20 mouse cellular contexts compared by ENCODE assay signal in genomic region chr11:62607952-62608201, GRCm38 (mm10). TPM values are rescaled to one million over a fixed set of nuclear protein-coding genes. Genes with fewer than 3 reads are reported as not detected.
DNase-seq lines count a peak whose midpoint lies in the region; ATAC-seq and TF ChIP-seq lines count a peak whose summit lies in the region.
"Had no signal": no experiment of that assay in that cellular context is flagged by ENCODE, and none has a peak within 500 bp of the region (broad histone marks: within the 10 kb centered on the region; RNA-seq: fewer than 3 reads in every experiment).

No protein-coding gene starts in this region.

- no peak overlapping the region; the same call in 1 of the 2 replicates for H3K9ac ChIP-seq in heart, embryonic 13.5 days
- H3K9ac ChIP-seq in heart, adult 2 months (ENCODE audit: low read depth, low read length): no peak overlapping the region
- no peak overlapping the region for H3K9ac ChIP-seq in midbrain, embryonic 15.5 days
- H3K9ac ChIP-seq in midbrain, embryonic 14.5 days (replicated peaks; ENCODE audit: low read length): no peak overlapping the region
- H3K9ac ChIP-seq: embryonic facial prominence, embryonic 12.5 days had no signal

- 0 out of 2 replicates have a peak overlapping the region, but pooled peaks have one; percentile 20 for H3K27ac ChIP-seq in heart, embryonic 13.5 days (replicated peaks)
- H3K27ac ChIP-seq in heart, adult 2 months: no peak overlapping the region
- H3K27ac ChIP-seq in midbrain, embryonic 15.5 days: peak overlapping the region; percentile 41; the same call in 1 of the 2 replicates
- H3K27ac ChIP-seq in midbrain, embryonic 14.5 days (replicated peaks; ENCODE audit: low read depth, low read length): no peak overlapping the region
- H3K27ac ChIP-seq: embryonic facial prominence, embryonic 12.5 days; hindbrain, postnatal 0 days had no signal

- no peaks in the 10 kb centered on the region; the same call in 1 of the 2 replicates for H3K79me2 ChIP-seq in heart, adult 2 months (replicated peaks; ENCODE audit: control insufficient read depth, insufficient read depth, low read length)

- H3K36me3 ChIP-seq in heart, embryonic 13.5 days: peaks cover 89% of the 10 kb centered on the region
- H3K36me3 ChIP-seq in heart, adult 2 months (ENCODE audit: control insufficient read depth, insufficient read depth, low read length): peaks cover 13% of the 10 kb centered on the region
- H3K36me3 ChIP-seq in midbrain, embryonic 15.5 days (replicated peaks): peaks cover 26% of the 10 kb centered on the region
- peaks cover 55% of the 10 kb centered on the region for H3K36me3 ChIP-seq in midbrain, embryonic 14.5 days (ENCODE audit: control insufficient read depth, insufficient read depth, low read length)

- no peak overlapping the region for H3K4me3 ChIP-seq in heart, embryonic 13.5 days
- H3K4me3 ChIP-seq in heart, adult 2 months: no peak overlapping the region
- H3K4me3 ChIP-seq in midbrain, embryonic 15.5 days: no peak overlapping the region
- no peak overlapping the region for H3K4me3 ChIP-seq in midbrain, embryonic 14.5 days (replicated peaks; ENCODE audit: low read depth, low read length)
- H3K4me3 ChIP-seq: embryonic facial prominence, embryonic 12.5 days had no signal

- H3K9me3 ChIP-seq in heart, embryonic 13.5 days: no peaks in the 10 kb centered on the region
- H3K9me3 ChIP-seq in midbrain, embryonic 15.5 days: no peaks in the 10 kb centered on the region
- H3K9me3 ChIP-seq in midbrain, embryonic 14.5 days (ENCODE audit: control insufficient read depth, low read length): no peaks in the 10 kb centered on the region
- H3K9me3 ChIP-seq: embryonic facial prominence, embryonic 12.5 days had no signal

- H3K27me3 ChIP-seq in heart, embryonic 13.5 days (replicated peaks): no peaks in the 10 kb centered on the region
- H3K27me3 ChIP-seq in heart, adult 2 months (ENCODE audit: control insufficient read depth, insufficient read depth, low read length): no peaks in the 10 kb centered on the region
- no peaks in the 10 kb centered on the region for H3K27me3 ChIP-seq in midbrain, embryonic 15.5 days (replicated peaks)
- no peaks in the 10 kb centered on the region for H3K27me3 ChIP-seq in midbrain, embryonic 14.5 days (ENCODE audit: control insufficient read depth, insufficient read depth, low read length)
- H3K27me3 ChIP-seq: embryonic facial prominence, embryonic 12.5 days had no signal

- no peak overlapping the region for H3K4me2 ChIP-seq in heart, embryonic 13.5 days
- no peak overlapping the region for H3K4me2 ChIP-seq in midbrain, embryonic 15.5 days
- H3K4me2 ChIP-seq in midbrain, embryonic 14.5 days (ENCODE audit: low read length): no peak overlapping the region
- H3K4me2 ChIP-seq: embryonic facial prominence, embryonic 12.5 days; heart, embryonic 11.5 days had no signal

- intact Hi-C loops in heart, adult 2 months (cut with DNase I): loop anchor here (10.0 kb wide), 1 partner anchor 267 kb away; the partner anchor contains the start of gene Tvp23b

- ATAC-seq in heart, embryonic 13.5 days (ENCODE audit: extremely low read depth, insufficient number of reproducible peaks, low FRiP score, low TSS enrichment): no peak
- ATAC-seq in midbrain, embryonic 15.5 days (replicated peaks): no peak
- no peak for ATAC-seq in midbrain, embryonic 14.5 days (ENCODE audit: low FRiP score, low TSS enrichment)
- ATAC-seq: CD4-positive, CD25-positive, alpha-beta regulatory T cell, adult 4 months; forebrain, embryonic 14.5 days; hindbrain, postnatal 0 days had no signal

- TF ChIP-seq POLR2A in heart, adult 2 months (IDR thresholded peaks at IDR 0.05; ENCODE audit: insufficient read depth, low read depth, low read length): no peak

- DNase-seq in embryo, embryonic 10.5 days (ENCODE audit: low spot score): peak; percentile 9
- DNase-seq in embryo, embryonic 10 days (ENCODE audit: low spot score): no peak
- DNase-seq in heart, adult 2 months: no peak
- no peak for DNase-seq in midbrain, embryonic 14.5 days
- no peak for DNase-seq in cerebellum, postnatal 4 days (ENCODE audit: low spot score in 2 of 2)
- DNase-seq: adrenal gland, postnatal 10 days; cerebellum, adult 11-12 months; cerebellum, adult 9-10 months; cerebellum, postnatal 25 days; embryo, embryonic 11 days; gastrocnemius, postnatal 36 days; heart, adult 18-20 months; kidney, adult 11 months had no signal

- no peak for TF ChIP-seq EP300 in heart, adult 2 months (IDR thresholded peaks at IDR 0.05; ENCODE audit: insufficient read depth, low read depth, low read length)

- WGBS in heart, embryonic 13.5 days: 88% methylated on average over 1 of the region's 1 CpGs
- WGBS in heart, adult 2 months: 97% methylated on average over 1 of the region's 1 CpGs
- 91% methylated on average over 1 of the region's 1 CpGs for WGBS in midbrain, embryonic 15.5 days
- WGBS in midbrain, embryonic 14.5 days: 92% methylated on average over 1 of the region's 1 CpGs

- no peak for TF ChIP-seq CTCF in heart, adult 2 months (IDR thresholded peaks at IDR 0.05)

- peaks cover 40% of the 10 kb centered on the region for H3K4me1 ChIP-seq in heart, embryonic 13.5 days
- H3K4me1 ChIP-seq in heart, adult 2 months (ENCODE audit: control insufficient read depth, insufficient read depth, low read length): peaks cover 3% of the 10 kb centered on the region
- peaks cover 46% of the 10 kb centered on the region for H3K4me1 ChIP-seq in midbrain, embryonic 15.5 days
- H3K4me1 ChIP-seq in midbrain, embryonic 14.5 days (ENCODE audit: control insufficient read depth, insufficient read depth, low read length): peaks cover 43% of the 10 kb centered on the region

RNA-seq across cellular contexts. Expression of gene Trpv2, which starts 33.6 kb away (rescaled TPM):
- 3.4 and 4.7 TPM in 2 replicates for polyA plus RNA-seq in heart, embryonic 13.5 days (2015; fragmentation: Nextera tagmentation; extraction: Ambion mirVana)
- 1 to 10 TPM; 2.6 to 3.5 TPM for total RNA-seq in heart, adult 2 months (2021)
- polyA plus RNA-seq in heart, adult 2 months (2012; rRNA removed): 4.6 and 5.6 TPM in 2 replicates
- polyA plus RNA-seq in midbrain, embryonic 15.5 days (2015; fragmentation: Nextera tagmentation; extraction: Ambion mirVana): 35.8 and 38.8 TPM in 2 replicates
- polyA plus RNA-seq in midbrain, embryonic 14.5 days (2014; fragmentation: Nextera tagmentation; extraction: Ambion mirVana): 26.4 and 28.0 TPM in 2 replicates

RNA-seq across cellular contexts. Expression of gene Lrrc75a, which starts 40.4 kb away (rescaled TPM):
- polyA plus RNA-seq in heart, embryonic 13.5 days (2015; fragmentation: Nextera tagmentation; extraction: Ambion mirVana): 14.3 and 17.0 TPM in 2 replicates
- total RNA-seq in heart, adult 2 months (2021): 1 to 10 TPM; 3.3 to 4.2 TPM
- polyA plus RNA-seq in heart, adult 2 months (2012; rRNA removed): 6.2 and 9.6 TPM in 2 replicates
- 12.1 and 12.4 TPM in 2 replicates for polyA plus RNA-seq in midbrain, embryonic 15.5 days (2015; fragmentation: Nextera tagmentation; extraction: Ambion mirVana)
- 11.1 and 13.1 TPM in 2 replicates for polyA plus RNA-seq in midbrain, embryonic 14.5 days (2014; fragmentation: Nextera tagmentation; extraction: Ambion mirVana)

RNA-seq across cellular contexts. Expression of gene Mmgt2, which starts 40.6 kb away (rescaled TPM):
- polyA plus RNA-seq in heart, embryonic 13.5 days (2015; fragmentation: Nextera tagmentation; extraction: Ambion mirVana): 42.8 and 53.9 TPM in 2 replicates
- 1 to 10 TPM; 5.8 to 8.6 TPM for total RNA-seq in heart, adult 2 months (2021)
- polyA plus RNA-seq in heart, adult 2 months (2012; rRNA removed): 8.7 and 8.9 TPM in 2 replicates
- polyA plus RNA-seq in midbrain, embryonic 15.5 days (2015; fragmentation: Nextera tagmentation; extraction: Ambion mirVana): 21.6 and 23.3 TPM in 2 replicates
- 21.6 TPM in 2 replicates for polyA plus RNA-seq in midbrain, embryonic 14.5 days (2014; fragmentation: Nextera tagmentation; extraction: Ambion mirVana)

RNA-seq across cellular contexts. Expression of gene Ubb, which starts 56.9 kb away (rescaled TPM):
- 2,701 and 2,883 TPM in 2 replicates for polyA plus RNA-seq in heart, embryonic 13.5 days (2015; fragmentation: Nextera tagmentation; extraction: Ambion mirVana)
- 100 to 1,000 TPM; 626 to 699 TPM for total RNA-seq in heart, adult 2 months (2021)
- polyA plus RNA-seq in heart, adult 2 months (2012; rRNA removed): 1,026 and 1,119 TPM in 2 replicates
- 4,689 and 4,874 TPM in 2 replicates for polyA plus RNA-seq in midbrain, embryonic 15.5 days (2015; fragmentation: Nextera tagmentation; extraction: Ambion mirVana)
- polyA plus RNA-seq in midbrain, embryonic 14.5 days (2014; fragmentation: Nextera tagmentation; extraction: Ambion mirVana): 4,878 and 5,143 TPM in 2 replicates

Comparison
In these comparisons a context has a peak if more than half of its experiments do, and no peak if none do; other contexts are left out.
1. H3K27ac ChIP-seq: peak in heart, embryonic 13.5 days (single experiment) and midbrain, embryonic 15.5 days (single experiment); none in heart, adult 2 months (single experiment) and midbrain, embryonic 14.5 days (single experiment).